Mouse (Mus musculus) stomach, embryonic 14.5 days (tissue): ENCODE data around the gene Myo3b. TPM values are rescaled to one million over a fixed set of nuclear protein-coding genes. Genes with fewer than 3 reads are reported as not detected.

Experiments
- ATAC-seq: fragments of 200-750 bp; cut with Nextera tagmentation; 2 replicates; pipeline ENCODE4 v1.8.0; 2017; ENCODE audit warnings: low read depth, moderate TSS enrichment; ENCODE audit not compliant: insufficient number of reproducible peaks, insufficient read depth, low FRiP score
- H3K27ac ChIP-seq: fragments of 300-500 bp; sonication (generic); 2 replicates; pipeline ENCODE4 v1.5.1; 2014; ENCODE audit warnings: mild to moderate bottlenecking, low read length, moderate library complexity, mixed read lengths
- H3K27me3 ChIP-seq: fragments of 300-500 bp; sonication (generic); 2 replicates; pipeline ENCODE4 v1.6.1; 2014; ENCODE audit warnings: low read length, control low read depth, mixed read lengths; ENCODE audit not compliant: control insufficient read depth, insufficient read depth
- H3K36me3 ChIP-seq: fragments of 300-500 bp; sonication (generic); 2 replicates; pipeline ENCODE4 v1.6.1; 2014; ENCODE audit warnings: mild to moderate bottlenecking, control low read depth, low read length, moderate library complexity, mixed read lengths; ENCODE audit not compliant: control insufficient read depth, insufficient read depth
- H3K4me1 ChIP-seq: fragments of 300-500 bp; sonication (generic); 2 replicates; pipeline ENCODE4 v1.6.1; 2014; ENCODE audit warnings: low read length, control low read depth, mixed read lengths; ENCODE audit not compliant: control insufficient read depth, insufficient read depth
- H3K4me2 ChIP-seq: fragments of 300-500 bp; sonication (generic); replicated peaks from 2 replicates; pipeline ENCODE4 v1.6.1; 2014; ENCODE audit warnings: low read depth, low read length, control low read depth
- H3K4me3 ChIP-seq: fragments of 300-500 bp; sonication (generic); 2 replicates; pipeline ENCODE4 v1.5.1; 2014; ENCODE audit warnings: low read depth, low read length, control low read depth
- H3K9ac ChIP-seq: fragments of 300-500 bp; sonication (generic); replicated peaks from 2 replicates; pipeline ENCODE4 v1.6.1; 2014; ENCODE audit warnings: low read depth, mild to moderate bottlenecking, control low read depth, low read length, moderate library complexity, mixed read lengths
- H3K9me3 ChIP-seq: fragments of 300-500 bp; sonication (generic); 2 replicates; pipeline ENCODE4 v1.6.1; 2016; ENCODE audit warnings: low read depth, low read length, control low read depth; ENCODE audit not compliant: control insufficient read depth
- WGBS: fragments of 180-500 bp; shearing (Covaris S2); extraction: QIAGEN DNeasy Blood & Tissue Kit; methylation state at CpG from one replicate; pipeline ENCODE4 v1.1.7; 2014; 5-methylcytosine and 5-hydroxymethylcytosine counted together
- polyA plus RNA-seq: library from polyadenylated mRNA; unstranded; fragments of >200 nt; fragmentation: Nextera tagmentation; extraction: Ambion mirVana; gene quantifications from 2 replicates; pipeline ENCODE4 v1.2.1, GENCODE M21; 2014

Myo3b gene
- polyA plus RNA-seq, 1 experiment from 2014 or later = 0.43 TPM

- H3K27ac ChIP-seq = no peak overlapping the region
- no peak overlapping the region for H3K4me2 ChIP-seq
- H3K36me3 ChIP-seq = peaks cover 24% of the 10 kb centered on the region
- no peaks in the 10 kb centered on the region for H3K4me1 ChIP-seq
- H3K4me3 ChIP-seq = no peak overlapping the region
- ATAC-seq = no peak
- H3K27me3 ChIP-seq = no peaks in the 10 kb centered on the region
- no peaks in the 10 kb centered on the region for H3K9me3 ChIP-seq
- no peak overlapping the region for H3K9ac ChIP-seq
- WGBS = 90% methylated on average over 8 of the region's 8 CpGs
Observed at GRCm38 (mm10) chr2:70012941-70013340, 26.0 kb upstream of the Myo3b start.

GRCm38 (mm10) chr2:70018236-70018635 lies 20.7 kb upstream of the Myo3b start:
- H3K36me3 ChIP-seq = peaks cover 44% of the 10 kb centered on the region
- H3K9me3 ChIP-seq = no peaks in the 10 kb centered on the region
- WGBS = 54% methylated on average over 6 of the region's 6 CpGs
- H3K4me3 ChIP-seq = no peak overlapping the region
- no peaks in the 10 kb centered on the region for H3K4me1 ChIP-seq
- no peak for ATAC-seq
- no peak overlapping the region for H3K9ac ChIP-seq
- H3K4me2 ChIP-seq = no peak overlapping the region
- no peak overlapping the region for H3K27ac ChIP-seq
- no peaks in the 10 kb centered on the region for H3K27me3 ChIP-seq

GRCm38 (mm10) chr2:70024454-70024853 lies 14.5 kb upstream of the Myo3b start:
- 91% methylated on average over 2 of the region's 2 CpGs for WGBS
- Histone ChIP-seq H3K4me1 (no peaks in the 10 kb centered on the region), H3K4me3 (no peak overlapping the region), H3K9ac (no peak overlapping the region), H3K27me3 (no peaks in the 10 kb centered on the region), H3K27ac (no peak overlapping the region), H3K4me2 (no peak overlapping the region), H3K36me3 (peaks cover 30% of the 10 kb centered on the region), H3K9me3 (peaks cover 6% of the 10 kb centered on the region; the same call in 1 of the 2 replicates)
- ATAC-seq = no peak

- WGBS = 93% methylated on average over 5 of the region's 5 CpGs
- no peak for ATAC-seq
- no peaks in the 10 kb centered on the region for H3K4me1 ChIP-seq
Observed at GRCm38 (mm10) chr2:70025711-70026110, 13.2 kb upstream of the Myo3b start.

GRCm38 (mm10) chr2:70031472-70031871 lies 7.5 kb upstream of the Myo3b start:
- H3K27ac ChIP-seq = no peak overlapping the region
- H3K9me3 ChIP-seq = peaks cover 7% of the 10 kb centered on the region; the same call in 1 of the 2 replicates
- H3K4me1 ChIP-seq = no peaks in the 10 kb centered on the region
- no peak overlapping the region for H3K9ac ChIP-seq
- no peak overlapping the region for H3K4me2 ChIP-seq
- no peak for ATAC-seq
- no peaks in the 10 kb centered on the region; the same call in 1 of the 2 replicates for H3K36me3 ChIP-seq
- no peaks in the 10 kb centered on the region for H3K27me3 ChIP-seq
- 74% methylated on average over 2 of the region's 2 CpGs for WGBS
- no peak overlapping the region for H3K4me3 ChIP-seq

More at GRCm38 (mm10) chr2:70025711-70026110, 13.2 kb upstream of the Myo3b start:
- H3K4me2 ChIP-seq = no peak overlapping the region
- peaks cover 25% of the 10 kb centered on the region for H3K36me3 ChIP-seq
- no peak overlapping the region for H3K27ac ChIP-seq
- no peaks in the 10 kb centered on the region for H3K27me3 ChIP-seq
- H3K4me3 ChIP-seq = no peak overlapping the region
- peaks cover 7% of the 10 kb centered on the region; the same call in 1 of the 2 replicates for H3K9me3 ChIP-seq
- H3K9ac ChIP-seq = no peak overlapping the region

GRCm38 (mm10) chr2:70034895-70035294 lies 4.0 kb upstream of the Myo3b start:
- no peak overlapping the region for H3K4me3 ChIP-seq
- no peaks in the 10 kb centered on the region for H3K36me3 ChIP-seq
- H3K27ac ChIP-seq = no peak overlapping the region
- H3K4me2 ChIP-seq = no peak overlapping the region
- no peaks in the 10 kb centered on the region for H3K27me3 ChIP-seq
- no peaks in the 10 kb centered on the region for H3K9me3 ChIP-seq
- 84% methylated on average over 5 of the region's 5 CpGs for WGBS
- no peak for ATAC-seq
- no peak overlapping the region for H3K9ac ChIP-seq
- H3K4me1 ChIP-seq = no peaks in the 10 kb centered on the region

- no peaks in the 10 kb centered on the region for H3K27me3 ChIP-seq
- H3K4me3 ChIP-seq = no peak overlapping the region
- no peak overlapping the region for H3K27ac ChIP-seq
- no peak overlapping the region for H3K4me2 ChIP-seq
- no peaks in the 10 kb centered on the region for H3K9me3 ChIP-seq
- H3K9ac ChIP-seq = no peak overlapping the region
- no peaks in the 10 kb centered on the region for H3K4me1 ChIP-seq
- no peaks in the 10 kb centered on the region for H3K36me3 ChIP-seq
- WGBS = 59% methylated on average over 1 of the region's 1 CpGs
- ATAC-seq = no peak
Observed at GRCm38 (mm10) chr2:70035358-70035757, 3.6 kb upstream of the Myo3b start.

- Histone ChIP-seq H3K36me3 (no peaks in the 10 kb centered on the region), H3K27me3 (no peaks in the 10 kb centered on the region), H3K27ac (no peak overlapping the region)
Observed at GRCm38 (mm10) chr2:70037221-70037620, 1.7 kb upstream of the Myo3b start.

GRCm38 (mm10) chr2:70044466-70044865 lies 5.5 kb downstream of the Myo3b start:
- H3K9me3 ChIP-seq = no peaks in the 10 kb centered on the region
- no peak for ATAC-seq
- H3K9ac ChIP-seq = no peak overlapping the region
- no peaks in the 10 kb centered on the region for H3K27me3 ChIP-seq
- no peak overlapping the region for H3K27ac ChIP-seq
- H3K4me2 ChIP-seq = no peak overlapping the region
- no peaks in the 10 kb centered on the region for H3K36me3 ChIP-seq
- no peaks in the 10 kb centered on the region for H3K4me1 ChIP-seq
- 63% methylated on average over 6 of the region's 6 CpGs for WGBS
- H3K4me3 ChIP-seq = no peak overlapping the region

More at GRCm38 (mm10) chr2:70037221-70037620, 1.7 kb upstream of the Myo3b start:
- 78% methylated on average over 8 of the region's 8 CpGs for WGBS
- H3K9ac ChIP-seq = no peak overlapping the region
- H3K4me1 ChIP-seq = no peaks in the 10 kb centered on the region
- ATAC-seq = no peak
- no peak overlapping the region for H3K4me2 ChIP-seq
- no peaks in the 10 kb centered on the region for H3K9me3 ChIP-seq
- no peak overlapping the region for H3K4me3 ChIP-seq
